Mouse (Mus musculus): ENCODE data around the gene Rnf31. TPM values are rescaled to one million over a fixed set of nuclear protein-coding genes. Genes with fewer than 3 reads are reported as not detected.

Rnf31 gene
- polyA plus RNA-seq, 1 experiment, result 11.2 TPM

- peaks cover 22% of the 10 kb centered on the region for H3K36me3 ChIP-seq (ENCODE audit: control insufficient read depth, insufficient read depth)
- no peak overlapping the region for H3K4me2 ChIP-seq (ENCODE audit: low read depth)
- H3ac ChIP-seq (ENCODE audit: control insufficient read depth, insufficient read length), result no peak overlapping the region
- no peaks in the 10 kb centered on the region for H3K27me3 ChIP-seq (ENCODE audit: control insufficient read depth, insufficient read depth, insufficient read length)
- H3K79me2 ChIP-seq (ENCODE audit: control insufficient read depth, insufficient read depth), result no peaks in the 10 kb centered on the region
- TF ChIP-seq POLR2A (IDR thresholded peaks at IDR 0.05; ENCODE audit: insufficient read length, low read depth) (no peak), MYOD1 (IDR thresholded peaks at IDR 0.05; ENCODE audit: control insufficient read depth in 1 of 3, insufficient read length in 2 of 3, low read depth in 2 of 3) (no peak), SRF (IDR thresholded peaks at IDR 0.05; ENCODE audit: control insufficient read depth, insufficient read length, low read depth) (no peak), USF1 (IDR thresholded peaks at IDR 0.05; ENCODE audit: low read depth) (no peak), POLR2AphosphoS2 (IDR thresholded peaks at IDR 0.05; ENCODE audit: insufficient read length, low read depth) (no peak)
- no peak overlapping the region for H3K4me3 ChIP-seq
Observed at GRCm38 (mm10) chr14:55565748-55566147, 25.8 kb upstream of the Rnf31 start.

GRCm38 (mm10) chr14:55567496-55567895 lies 24.0 kb upstream of the Rnf31 start:
- no peaks in the 10 kb centered on the region for H3K79me2 ChIP-seq (ENCODE audit: control insufficient read depth, insufficient read depth)
- H3K36me3 ChIP-seq (ENCODE audit: control insufficient read depth, insufficient read depth), result peaks cover 22% of the 10 kb centered on the region
- no peak overlapping the region for H3K4me3 ChIP-seq
- H3K4me2 ChIP-seq (ENCODE audit: low read depth), result no peak overlapping the region
- H3K27me3 ChIP-seq (ENCODE audit: control insufficient read depth, insufficient read depth, insufficient read length), result no peaks in the 10 kb centered on the region
- H3ac ChIP-seq (ENCODE audit: control insufficient read depth, insufficient read length), result no peak overlapping the region
- TF ChIP-seq SRF (IDR thresholded peaks at IDR 0.05; ENCODE audit: control insufficient read depth, insufficient read length, low read depth), result no peak
- no peak for TF ChIP-seq TCF3 (IDR thresholded peaks at IDR 0.05; ENCODE audit: insufficient read length, low read depth)

GRCm38 (mm10) chr14:55570588-55570987 lies 20.9 kb upstream of the Rnf31 start:
- Histone ChIP-seq H3K79me2 (ENCODE audit: control insufficient read depth, insufficient read depth) (no peaks in the 10 kb centered on the region), H3K36me3 (ENCODE audit: control insufficient read depth, insufficient read depth) (peaks cover 11% of the 10 kb centered on the region), H3ac (ENCODE audit: control insufficient read depth, insufficient read length) (no peak overlapping the region), H3K27me3 (ENCODE audit: control insufficient read depth, insufficient read depth, insufficient read length) (no peaks in the 10 kb centered on the region), H3K4me3 (no peak overlapping the region), H3K4me2 (ENCODE audit: low read depth) (no peak overlapping the region)
- no peak for TF ChIP-seq E2F4 (IDR thresholded peaks at IDR 0.05; ENCODE audit: insufficient read depth)

- no peak overlapping the region for H3ac ChIP-seq (ENCODE audit: control insufficient read depth, insufficient read length)
- no peak overlapping the region for H3K4me2 ChIP-seq (ENCODE audit: low read depth)
- TF ChIP-seq CEBPB (IDR thresholded peaks at IDR 0.05; ENCODE audit: insufficient read depth, poor library complexity, severe bottlenecking) (no peak), MYOG (IDR thresholded peaks at IDR 0.05; ENCODE audit: control insufficient read depth in 1 of 3, insufficient read depth in 1 of 3, insufficient read length in 2 of 3, low read depth in 2 of 3) (no peak), MYOD1 (IDR thresholded peaks at IDR 0.05; ENCODE audit: control insufficient read depth in 1 of 3, insufficient read length in 2 of 3, low read depth in 2 of 3) (no peak), TCF3 (IDR thresholded peaks at IDR 0.05; ENCODE audit: insufficient read length, low read depth) (no peak), E2F4 (IDR thresholded peaks at IDR 0.05; ENCODE audit: insufficient read depth) (no peak), POLR2AphosphoS2 (IDR thresholded peaks at IDR 0.05; ENCODE audit: insufficient read length, low read depth) (no peak), POLR2A (IDR thresholded peaks at IDR 0.05; ENCODE audit: insufficient read length, low read depth) (no peak), USF1 (IDR thresholded peaks at IDR 0.05; ENCODE audit: low read depth) (no peak)
- no peaks in the 10 kb centered on the region for H3K27me3 ChIP-seq (ENCODE audit: control insufficient read depth, insufficient read depth, insufficient read length)
- H3K4me3 ChIP-seq, result no peak overlapping the region
- peaks cover 8% of the 10 kb centered on the region for H3K36me3 ChIP-seq (ENCODE audit: control insufficient read depth, insufficient read depth)
- H3K79me2 ChIP-seq (ENCODE audit: control insufficient read depth, insufficient read depth), result no peaks in the 10 kb centered on the region
Observed at GRCm38 (mm10) chr14:55571760-55572159, 19.7 kb upstream of the Rnf31 start.

GRCm38 (mm10) chr14:55575302-55575701 lies 16.2 kb upstream of the Rnf31 start, which contains the start of gene Fitm1:
Fitm1 (plus strand) TSS chr14:55575617.
- H3K4me3 ChIP-seq, result no peak within 1 kb of the TSS

GRCm38 (mm10) chr14:55575711-55576110 lies 15.8 kb upstream of the Rnf31 start:
- H3ac ChIP-seq (ENCODE audit: control insufficient read depth, insufficient read length), result no peak overlapping the region

More at GRCm38 (mm10) chr14:55575302-55575701, 16.2 kb upstream of the Rnf31 start, which contains the start of gene Fitm1:
- H3K79me2 ChIP-seq (ENCODE audit: control insufficient read depth, insufficient read depth), result no peaks in the 10 kb centered on the region
- H3ac ChIP-seq (ENCODE audit: control insufficient read depth, insufficient read length), result no peak within 1 kb of the TSS
- TF ChIP-seq MYOG (IDR thresholded peaks at IDR 0.05; ENCODE audit: control insufficient read depth in 1 of 3, insufficient read depth in 1 of 3, insufficient read length in 2 of 3, low read depth in 2 of 3) (peak in 2 of 3 experiments; percentile 32 to 79), REST (IDR thresholded peaks at IDR 0.05; ENCODE audit: insufficient read depth, insufficient read length) (no peak), MYOD1 (IDR thresholded peaks at IDR 0.05; ENCODE audit: control insufficient read depth in 1 of 3, insufficient read length in 2 of 3, low read depth in 2 of 3) (peak; percentile 44 to 97 (median 96))
- no peaks in the 10 kb centered on the region for H3K27me3 ChIP-seq (ENCODE audit: control insufficient read depth, insufficient read depth, insufficient read length)
- H3K4me2 ChIP-seq (ENCODE audit: low read depth), result peak within 1 kb of the TSS; percentile 13
- H3K36me3 ChIP-seq (ENCODE audit: control insufficient read depth, insufficient read depth), result no peaks in the 10 kb centered on the region

More at GRCm38 (mm10) chr14:55575711-55576110, 15.8 kb upstream of the Rnf31 start:
- TF ChIP-seq E2F4 (IDR thresholded peaks at IDR 0.05; ENCODE audit: insufficient read depth) (no peak), MYOD1 (IDR thresholded peaks at IDR 0.05; ENCODE audit: control insufficient read depth in 1 of 3, insufficient read length in 2 of 3, low read depth in 2 of 3) (no peak), TCF3 (IDR thresholded peaks at IDR 0.05; ENCODE audit: insufficient read length, low read depth) (no peak), POLR2AphosphoS2 (IDR thresholded peaks at IDR 0.05; ENCODE audit: insufficient read length, low read depth) (no peak)
- H3K27me3 ChIP-seq (ENCODE audit: control insufficient read depth, insufficient read depth, insufficient read length), result no peaks in the 10 kb centered on the region
- H3K4me3 ChIP-seq, result no peak overlapping the region
- peak overlapping the region; percentile 13 for H3K4me2 ChIP-seq (ENCODE audit: low read depth)
- no peaks in the 10 kb centered on the region for H3K36me3 ChIP-seq (ENCODE audit: control insufficient read depth, insufficient read depth)
- H3K79me2 ChIP-seq (ENCODE audit: control insufficient read depth, insufficient read depth), result no peaks in the 10 kb centered on the region

Measured in myocyte (in vitro differentiated cells).